ENCODE assay signal across 7 mouse cellular contexts in genomic region chr1:134560396-134560795, GRCm38 (mm10). TPM values are rescaled to one million over a fixed set of nuclear protein-coding genes. Genes with fewer than 3 reads are reported as not detected.
DNase-seq lines count a peak whose midpoint lies in the region; ATAC-seq and TF ChIP-seq lines count a peak whose summit lies in the region.

No protein-coding gene starts in this region.

- no peaks in the 10 kb centered on the region for H3K27me3 ChIP-seq in heart, embryonic 15.5 days
- 0 out of 2 replicates have a peak, but pooled peaks cover under 1% of the 10 kb centered on the region for H3K27me3 ChIP-seq in limb, embryonic 10.5 days (ENCODE audit: low read depth, poor library complexity, severe bottlenecking)
- H3K27me3 ChIP-seq in midbrain, embryonic 12.5 days: peaks cover 5% of the 10 kb centered on the region
- no peaks in the 10 kb centered on the region for H3K27me3 ChIP-seq in stomach, embryonic 16.5 days (ENCODE audit: control insufficient read depth, insufficient read depth, low read length)

- H3K4me1 ChIP-seq in bone marrow macrophage, adult 2 months (ENCODE audit: control insufficient read depth, insufficient read depth, low read length): peaks cover 7% of the 10 kb centered on the region; the same call in 1 of the 2 replicates
- H3K4me1 ChIP-seq in heart, embryonic 15.5 days (replicated peaks): peaks cover 23% of the 10 kb centered on the region
- peaks cover 30% of the 10 kb centered on the region for H3K4me1 ChIP-seq in limb, embryonic 10.5 days
- peaks cover 32% of the 10 kb centered on the region for H3K4me1 ChIP-seq in midbrain, embryonic 12.5 days
- H3K4me1 ChIP-seq in stomach, embryonic 16.5 days (ENCODE audit: control insufficient read depth, insufficient read depth, low read length): peaks cover 23% of the 10 kb centered on the region

- WGBS in heart, embryonic 15.5 days: under 1% methylated on average over 41 of the region's 50 CpGs
- WGBS in limb, embryonic 10.5 days: 1% methylated on average over 49 of the region's 50 CpGs
- WGBS in midbrain, embryonic 12.5 days: under 1% methylated on average over 48 of the region's 50 CpGs
- 1% methylated on average over 48 of the region's 50 CpGs for WGBS in stomach, embryonic 16.5 days

- ATAC-seq in heart, embryonic 15.5 days (replicated peaks; ENCODE audit: insufficient number of reproducible peaks, insufficient read depth, low FRiP score, low read depth): no peak
- ATAC-seq in midbrain, embryonic 12.5 days (ENCODE audit: low FRiP score, low read depth): peak; percentile 2; the same call in 1 of the 2 replicates
- ATAC-seq in stomach, embryonic 16.5 days (ENCODE audit: insufficient read depth, low FRiP score): 0 out of 2 replicates have a peak, but pooled peaks have one; percentile 11

- H3K36me3 ChIP-seq in heart, embryonic 15.5 days: no peaks in the 10 kb centered on the region
- H3K36me3 ChIP-seq in limb, embryonic 10.5 days: no peaks in the 10 kb centered on the region
- no peaks in the 10 kb centered on the region for H3K36me3 ChIP-seq in midbrain, embryonic 12.5 days
- no peaks in the 10 kb centered on the region for H3K36me3 ChIP-seq in stomach, embryonic 16.5 days (ENCODE audit: control insufficient read depth, insufficient read depth, low read length)

- H3K27ac ChIP-seq in bone marrow macrophage, adult 2 months (ENCODE audit: insufficient read depth, low read depth, low read length): no peak overlapping the region
- H3K27ac ChIP-seq in heart, embryonic 15.5 days: peak overlapping the region; percentile 91
- H3K27ac ChIP-seq in limb, embryonic 10.5 days: peak overlapping the region; percentile 99
- peak overlapping the region; percentile 95 for H3K27ac ChIP-seq in midbrain, embryonic 12.5 days (replicated peaks)
- peak overlapping the region; percentile 98 for H3K27ac ChIP-seq in stomach, embryonic 16.5 days (ENCODE audit: low read length)

- H3K4me2 ChIP-seq in heart, embryonic 15.5 days: peak overlapping the region; percentile 84
- peak overlapping the region; percentile 70 for H3K4me2 ChIP-seq in midbrain, embryonic 12.5 days (replicated peaks)
- peak overlapping the region; percentile 80 for H3K4me2 ChIP-seq in stomach, embryonic 16.5 days (ENCODE audit: low read depth, low read length)

- peak overlapping the region; percentile 94 for H3K9ac ChIP-seq in heart, embryonic 15.5 days
- H3K9ac ChIP-seq in midbrain, embryonic 12.5 days (replicated peaks): peak overlapping the region; percentile 100
- peak overlapping the region; percentile 100 for H3K9ac ChIP-seq in stomach, embryonic 16.5 days (ENCODE audit: low read length)

- DNase-seq in urinary bladder, postnatal 10 days (ENCODE audit: low spot score): peak; percentile 29
- DNase-seq in urinary bladder, adult 2 months (ENCODE audit: low spot score): no peak
- no peak for DNase-seq in limb, embryonic 10.5 days (ENCODE audit: low spot score)

- TF ChIP-seq CTCF in bone marrow macrophage, adult 2 months (IDR thresholded peaks at IDR 0.05; ENCODE audit: low read depth, low read length): no peak

- no peaks in the 10 kb centered on the region for H3K9me3 ChIP-seq in heart, embryonic 15.5 days (replicated peaks)
- H3K9me3 ChIP-seq in limb, embryonic 10.5 days (replicated peaks): no peaks in the 10 kb centered on the region
- H3K9me3 ChIP-seq in midbrain, embryonic 12.5 days: no peaks in the 10 kb centered on the region
- no peaks in the 10 kb centered on the region for H3K9me3 ChIP-seq in stomach, embryonic 16.5 days (replicated peaks; ENCODE audit: control insufficient read depth, low read length)

- peak overlapping the region; percentile 74 for H3K4me3 ChIP-seq in bone marrow macrophage, adult 2 months (ENCODE audit: insufficient read depth, low read length)
- H3K4me3 ChIP-seq in heart, embryonic 15.5 days: peak overlapping the region; percentile 98
- H3K4me3 ChIP-seq in limb, embryonic 10.5 days: peak overlapping the region; percentile 100
- peak overlapping the region; percentile 100 for H3K4me3 ChIP-seq in midbrain, embryonic 12.5 days
- H3K4me3 ChIP-seq in stomach, embryonic 16.5 days (replicated peaks; ENCODE audit: low read length): peak overlapping the region; percentile 100

- TF ChIP-seq POLR2A in bone marrow macrophage, adult 2 months (IDR thresholded peaks at IDR 0.05; ENCODE audit: borderline replicate concordance, low read depth, low read length): no peak

RNA-seq across cellular contexts. Expression of gene Kdm5b, which starts 0.4 kb away (rescaled TPM):
- polyA plus RNA-seq in urinary bladder, adult 2 months (2012; rRNA removed): 24.4 and 28.6 TPM in 2 replicates
- polyA plus RNA-seq in bone marrow macrophage, adult 2 months (2012; ENCODE audit: insufficient read depth, insufficient read length, missing spikeins): 11.0 and 12.9 TPM in 2 replicates
- 25.9 and 32.0 TPM in 2 replicates for polyA plus RNA-seq in heart, embryonic 15.5 days (2015; fragmentation: Nextera tagmentation; extraction: Ambion mirVana)
- polyA plus RNA-seq in limb, embryonic 10.5 days (2016; fragmentation: Nextera tagmentation; extraction: Ambion mirVana): 67.1 and 81.9 TPM in 2 replicates
- 102 and 111 TPM in 2 replicates for polyA plus RNA-seq in midbrain, embryonic 12.5 days (2016; fragmentation: Nextera tagmentation; extraction: Ambion mirVana)
- polyA plus RNA-seq in stomach, embryonic 16.5 days (2015; fragmentation: Nextera tagmentation; extraction: Ambion mirVana): 48.4 and 51.7 TPM in 2 replicates

RNA-seq across cellular contexts. Expression of gene Mgat4e, which starts 10.9 kb away (rescaled TPM):
- 0.12 and 0.29 TPM in 2 replicates for polyA plus RNA-seq in urinary bladder, adult 2 months (2012; rRNA removed)
- polyA plus RNA-seq in bone marrow macrophage, adult 2 months (2012; ENCODE audit: insufficient read depth, insufficient read length, missing spikeins): not detected in 2 replicates
- not detected in 2 replicates for polyA plus RNA-seq in heart, embryonic 15.5 days (2015; fragmentation: Nextera tagmentation; extraction: Ambion mirVana)
- polyA plus RNA-seq in limb, embryonic 10.5 days (2016; fragmentation: Nextera tagmentation; extraction: Ambion mirVana): not detected in 2 replicates
- not detected in 2 replicates for polyA plus RNA-seq in midbrain, embryonic 12.5 days (2016; fragmentation: Nextera tagmentation; extraction: Ambion mirVana)
- polyA plus RNA-seq in stomach, embryonic 16.5 days (2015; fragmentation: Nextera tagmentation; extraction: Ambion mirVana): not detected in 2 replicates
